Mouse (Mus musculus) adrenal gland, adult 8-10 months (tissue): Measurements from ENCODE around the gene Olfr622. TPM values are rescaled to one million over a fixed set of nuclear protein-coding genes. Genes with fewer than 3 reads are reported as not detected.

Experiments
- DNase-seq: peaks from one replicate; pipeline ENCODE4 v3.0.0; 2022
- total RNA-seq, 4 experiments: library from RNA; stranded (reverse); gene quantifications; 2 replicates each; pipeline ENCODE4 v1.2.4; 2022

Olfr622 gene
- total RNA-seq = not detected

GRCm38 (mm10) chr7:103642602-103643001 is at the start of gene Olfr622:
Olfr622 (minus strand) TSS chr7:103642702.
- no peak for DNase-seq

- DNase-seq = no peak
These were observed 39.9 kb upstream of the Olfr622 start, which contains the start of gene Olfr625-ps1 for GRCm38 (mm10) chr7:103682420-103682819. Olfr625-ps1 (plus strand) TSS chr7:103682720.

- DNase-seq = no peak
These were observed 28.6 kb upstream of the Olfr622 start, which contains the start of gene Olfr624 for GRCm38 (mm10) chr7:103671091-103671490. Olfr624 (minus strand) TSS chr7:103671191.

GRCm38 (mm10) chr7:103663598-103663997 is 21.1 kb upstream of the Olfr622 start, which contains the start of gene Olfr623:
Olfr623 (minus strand) TSS chr7:103663698.
- DNase-seq = no peak

- DNase-seq = no peak
These were observed 1.6 kb upstream of the Olfr622 start for GRCm38 (mm10) chr7:103644070-103644469.

- DNase-seq = no peak
These were observed 5.7 kb downstream of the Olfr622 start for GRCm38 (mm10) chr7:103636795-103637194.

- no peak for DNase-seq
These were observed 30.1 kb downstream of the Olfr622 start, which contains the start of gene Olfr620 for GRCm38 (mm10) chr7:103612434-103612833. Olfr620 (minus strand) TSS chr7:103612534.

GRCm38 (mm10) chr7:103607425-103607824 is 35.1 kb downstream of the Olfr622 start:
- no peak for DNase-seq

GRCm38 (mm10) chr7:103600275-103600674 is 42.2 kb downstream of the Olfr622 start, which contains the start of gene Olfr619:
Olfr619 (plus strand) TSS chr7:103600575.
- no peak for DNase-seq

- DNase-seq = no peak
These were observed 52.7 kb downstream of the Olfr622 start, which contains the start of gene Olfr618 for GRCm38 (mm10) chr7:103589803-103590202. Olfr618 (plus strand) TSS chr7:103590103.

Other genes with a start within 250 kb of the Olfr622 start
- not detected for gene Usp17lc, start 227.6 kb downstream of the Olfr622 start, total RNA-seq
- not detected for gene Olfr605, start 197.3 kb downstream of the Olfr622 start, total RNA-seq
- gene Olfr606, start 193.7 kb downstream of the Olfr622 start, total RNA-seq = not detected
- gene Olfr607, start 178.6 kb downstream of the Olfr622 start, total RNA-seq = not detected
- gene Olfr608, start 172.8 kb downstream of the Olfr622 start, total RNA-seq = not detected
- not detected for gene Olfr609, start 144.6 kb downstream of the Olfr622 start, total RNA-seq
- not detected for gene Olfr610, start 130.6 kb downstream of the Olfr622 start, total RNA-seq
- gene Olfr611, start 121.9 kb downstream of the Olfr622 start, total RNA-seq = not detected
- not detected for gene Olfr612, start 100.0 kb downstream of the Olfr622 start, total RNA-seq
- gene Olfr613, start 94.6 kb downstream of the Olfr622 start, total RNA-seq = not detected
- not detected for gene Olfr615, start 86.6 kb downstream of the Olfr622 start, total RNA-seq
- not detected for gene Olfr616, start 73.6 kb downstream of the Olfr622 start, total RNA-seq
- gene Olfr617, start 69.6 kb downstream of the Olfr622 start, total RNA-seq = not detected
- gene Olfr618, start 52.6 kb downstream of the Olfr622 start, total RNA-seq = not detected
- gene Olfr619, start 42.1 kb downstream of the Olfr622 start, total RNA-seq = not detected
- gene Olfr620, start 30.2 kb downstream of the Olfr622 start, total RNA-seq = not detected
- not detected for gene Olfr623, start 21.0 kb upstream of the Olfr622 start, total RNA-seq
- gene Olfr624, start 28.5 kb upstream of the Olfr622 start, total RNA-seq = under 1 TPM in 1 of 4 experiments, not detected in 3; 0.06 TPM
- not detected for gene Olfr625-ps1, start 40.0 kb upstream of the Olfr622 start, total RNA-seq
- gene Olfr243, start 72.0 kb upstream of the Olfr622 start, total RNA-seq = not detected
- not detected for gene Olfr628, start 87.7 kb upstream of the Olfr622 start, total RNA-seq
- not detected for gene Olfr629, start 102.2 kb upstream of the Olfr622 start, total RNA-seq
- gene Olfr630, start 114.6 kb upstream of the Olfr622 start, total RNA-seq = not detected
- gene Olfr69, start 128.9 kb upstream of the Olfr622 start, total RNA-seq = not detected
- gene Olfr68, start 137.0 kb upstream of the Olfr622 start, total RNA-seq = not detected
- not detected for gene Olfr67, start 149.1 kb upstream of the Olfr622 start, total RNA-seq
- 100 to 1,000 TPM in 1 of 4 experiments, 10 to 100 TPM in 3; 78.2 to 176 (median 90.4) TPM for gene Hbb-bt, start 171.3 kb upstream of the Olfr622 start, total RNA-seq
- gene Hbb-bs, start 185.4 kb upstream of the Olfr622 start, total RNA-seq = 1,000 to 10,000 TPM in 1 of 4 experiments, 100 to 1,000 TPM in 3; 738 to 2,114 (median 834) TPM
- gene Hbb-bh2, start 197.8 kb upstream of the Olfr622 start, total RNA-seq = not detected
- gene Hbb-bh1, start 200.5 kb upstream of the Olfr622 start, total RNA-seq = not detected
- not detected for gene Hbb-y, start 210.5 kb upstream of the Olfr622 start, total RNA-seq
- gene Olfr66, start 243.6 kb upstream of the Olfr622 start, total RNA-seq = not detected